Mouse (Mus musculus): Measurements from ENCODE around the gene Chrnb1. TPM values are rescaled to one million over a fixed set of nuclear protein-coding genes. Genes with fewer than 3 reads are reported as not detected.

The Chrnb1 gene
- polyA plus RNA-seq, 1 experiment from 2014 or later, result 1.5 TPM

DNA sequence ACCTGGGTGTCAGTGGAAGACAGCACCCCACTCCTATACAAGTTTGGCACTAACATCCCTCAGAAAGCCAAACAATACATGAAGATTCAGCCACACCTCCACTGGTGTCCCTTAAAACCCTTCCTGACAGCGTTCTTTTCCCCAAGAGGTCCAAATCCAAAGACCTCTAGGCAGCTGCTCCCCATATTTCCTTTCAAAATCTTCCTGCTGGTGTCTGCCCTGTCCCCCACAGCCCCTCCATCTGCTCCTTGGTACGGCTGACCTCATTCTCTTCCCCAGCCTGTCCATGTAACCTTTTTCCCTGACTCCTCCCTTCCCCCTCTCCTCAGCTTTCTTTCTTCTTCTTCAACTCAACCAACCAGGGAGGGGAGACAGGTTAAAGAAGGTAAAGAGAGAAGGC lies 27.7 kb upstream of the Chrnb1 start:
- WGBS, result 76% methylated on average over 2 of the region's 2 CpGs
- H3K36me3 ChIP-seq (ENCODE audit: poor library complexity, severe bottlenecking), result peaks cover 50% of the 10 kb centered on the region

DNA sequence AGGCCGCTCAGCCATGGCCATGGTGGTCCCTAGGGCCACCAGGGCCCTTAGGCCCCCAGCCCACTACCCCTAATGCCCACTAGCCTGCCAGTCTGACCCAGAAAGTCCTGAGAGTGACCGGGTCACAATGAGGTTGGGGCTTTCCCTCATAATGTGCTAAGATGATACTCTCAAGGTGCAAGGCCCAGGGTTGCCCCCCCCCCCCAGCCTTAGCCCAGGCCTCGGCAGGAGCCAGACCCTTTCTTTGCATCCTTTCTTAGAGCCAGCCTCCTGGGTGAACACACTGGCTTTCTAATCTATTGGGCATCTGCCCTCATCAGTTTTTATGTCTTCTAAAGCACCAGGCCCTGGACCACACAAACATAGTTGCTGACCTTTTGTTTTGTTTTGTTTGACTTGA lies 26.3 kb upstream of the Chrnb1 start, which contains the start of gene Spem1:
Spem1 (minus strand) TSS at position 101 of the 400 bp plus-strand sequence.
- H3K27me3 ChIP-seq, result no peaks in the 10 kb centered on the region
- H3K4me2 ChIP-seq, result no peak within 1 kb of the TSS
- no peaks in the 10 kb centered on the region for H3K4me1 ChIP-seq
- H3K4me3 ChIP-seq, result no peak within 1 kb of the TSS
- no peak within 1 kb of the TSS for H3K27ac ChIP-seq
- peaks cover 36% of the 10 kb centered on the region for H3K36me3 ChIP-seq (ENCODE audit: poor library complexity, severe bottlenecking)
- peaks cover 6% of the 10 kb centered on the region for H3K9me3 ChIP-seq (replicated peaks)
- H3K9ac ChIP-seq, result no peak within 1 kb of the TSS
- WGBS, result 87% methylated on average over 3 of the region's 3 CpGs
- ATAC-seq, result no peak

More for the DNA sequence above, 27.7 kb upstream of the Chrnb1 start:
- Histone ChIP-seq H3K4me2 (no peak overlapping the region), H3K27ac (no peak overlapping the region), H3K9me3 (replicated peaks) (no peaks in the 10 kb centered on the region), H3K9ac (no peak overlapping the region), H3K4me1 (no peaks in the 10 kb centered on the region), H3K27me3 (no peaks in the 10 kb centered on the region), H3K4me3 (no peak overlapping the region)
- no peak for ATAC-seq

DNA sequence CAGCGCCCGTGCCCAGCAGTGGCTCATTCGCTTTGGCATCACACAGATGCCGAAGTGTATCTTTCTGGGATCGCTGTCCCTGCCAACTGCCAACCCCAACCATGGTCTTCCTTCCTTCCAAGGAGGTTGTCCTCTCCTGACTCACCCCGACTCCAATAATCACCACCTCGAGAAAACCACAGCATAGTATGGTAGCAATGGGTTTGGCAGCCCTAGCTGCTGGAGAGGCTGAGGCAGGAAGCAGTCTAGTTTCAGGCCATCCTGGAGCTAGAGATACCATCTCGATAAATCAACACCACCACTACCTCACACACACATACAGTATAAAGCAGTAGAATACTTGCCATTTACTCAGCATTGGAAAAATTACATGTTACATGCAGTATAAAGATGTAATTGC lies 23.1 kb upstream of the Chrnb1 start:
- no peak overlapping the region for H3K4me2 ChIP-seq
- H3K27ac ChIP-seq, result no peak overlapping the region
- no peak overlapping the region for H3K4me3 ChIP-seq
- WGBS, result 93% methylated on average over 8 of the region's 8 CpGs
- no peak for ATAC-seq
- H3K9ac ChIP-seq, result no peak overlapping the region
- H3K36me3 ChIP-seq (ENCODE audit: poor library complexity, severe bottlenecking), result peaks cover 4% of the 10 kb centered on the region
- H3K9me3 ChIP-seq (replicated peaks), result peaks cover 12% of the 10 kb centered on the region
- no peaks in the 10 kb centered on the region for H3K4me1 ChIP-seq
- no peaks in the 10 kb centered on the region for H3K27me3 ChIP-seq

DNA sequence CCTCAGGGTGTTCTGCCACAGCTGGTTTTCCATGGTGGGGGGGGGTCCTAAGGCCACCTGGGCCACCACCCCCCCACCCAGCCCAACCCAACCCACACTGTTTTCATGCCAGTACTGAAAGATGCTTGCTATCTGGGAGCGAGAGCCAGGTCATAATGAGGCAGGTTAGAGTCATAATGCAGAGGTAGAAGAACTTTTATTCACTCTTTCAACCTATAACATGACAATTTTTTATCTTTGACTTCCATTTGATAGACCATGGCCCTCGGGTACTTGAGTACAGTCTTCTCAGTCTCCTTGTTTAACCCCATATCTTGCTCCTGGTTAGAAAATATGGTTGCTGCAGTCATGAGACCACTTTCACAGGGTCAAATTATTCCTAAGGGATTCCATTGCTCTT lies 22.6 kb upstream of the Chrnb1 start, which contains the start of gene Spem2:
Spem2 (minus strand) TSS at position 101 of the 400 bp plus-strand sequence.
- Histone ChIP-seq H3K4me2 (no peak within 1 kb of the TSS), H3K27ac (no peak within 1 kb of the TSS), H3K9me3 (replicated peaks) (peaks cover 12% of the 10 kb centered on the region), H3K4me1 (no peaks in the 10 kb centered on the region), H3K27me3 (no peaks in the 10 kb centered on the region), H3K36me3 (ENCODE audit: poor library complexity, severe bottlenecking) (no peaks in the 10 kb centered on the region), H3K9ac (no peak within 1 kb of the TSS), H3K4me3 (no peak within 1 kb of the TSS)
- ATAC-seq, result no peak
- WGBS, result 77% methylated on average over 2 of the region's 2 CpGs

DNA sequence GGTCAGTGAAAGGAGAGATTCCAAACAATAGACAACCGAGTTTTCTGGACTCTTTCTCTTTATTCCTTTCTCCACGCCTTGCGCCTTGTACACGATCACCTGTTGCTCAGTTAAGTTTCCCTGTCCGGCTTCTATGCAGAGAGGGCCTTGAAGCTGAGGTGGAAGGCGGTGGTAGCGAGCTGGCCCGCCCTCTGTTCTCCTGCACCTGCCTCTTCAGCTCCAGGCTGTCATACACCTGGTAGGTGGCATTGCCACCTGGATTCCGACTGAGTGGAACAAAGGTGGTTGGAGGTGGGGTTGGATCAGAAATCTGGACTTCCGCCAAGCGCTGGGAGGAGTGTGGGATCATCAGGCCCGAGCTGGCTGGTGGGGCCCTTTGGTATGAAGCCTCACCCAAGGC lies 20.8 kb upstream of the Chrnb1 start:
- no peaks in the 10 kb centered on the region for H3K27me3 ChIP-seq
- no peaks in the 10 kb centered on the region for H3K36me3 ChIP-seq (ENCODE audit: poor library complexity, severe bottlenecking)
- H3K4me1 ChIP-seq, result no peaks in the 10 kb centered on the region
- peaks cover 12% of the 10 kb centered on the region for H3K9me3 ChIP-seq (replicated peaks)
- no peak for ATAC-seq
- H3K4me2 ChIP-seq, result no peak overlapping the region
- 89% methylated on average over 12 of the region's 12 CpGs for WGBS
- no peak overlapping the region for H3K9ac ChIP-seq
- no peak overlapping the region for H3K4me3 ChIP-seq
- H3K27ac ChIP-seq, result no peak overlapping the region

DNA sequence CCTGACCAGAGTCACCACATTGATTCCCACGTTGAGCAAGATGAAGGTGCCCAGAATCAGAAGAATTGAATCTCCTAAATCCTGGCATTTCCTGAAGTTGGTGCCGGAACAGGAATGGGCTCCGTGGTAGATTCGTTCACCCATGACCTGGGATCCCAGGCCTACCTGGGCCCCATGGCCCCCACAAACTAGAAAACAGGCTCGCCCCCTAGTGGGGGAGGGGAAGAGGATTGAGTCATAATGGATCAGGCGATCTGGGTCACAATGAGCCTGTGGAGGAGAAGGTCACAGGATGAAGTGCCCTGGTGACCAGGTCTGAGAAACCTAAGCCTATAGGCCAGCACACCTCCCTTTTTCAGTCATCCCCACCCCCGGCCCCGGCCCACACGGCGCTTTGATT lies 19.4 kb upstream of the Chrnb1 start, which contains the start of gene Gm39566:
Gm39566 (minus strand) TSS at position 144 of the 400 bp plus-strand sequence.
- 0 out of 2 replicates have a peak, but pooled peaks cover 3% of the 10 kb centered on the region for H3K27me3 ChIP-seq
- H3K36me3 ChIP-seq (ENCODE audit: poor library complexity, severe bottlenecking), result no peaks in the 10 kb centered on the region
- H3K27ac ChIP-seq, result no peak within 1 kb of the TSS
- H3K4me2 ChIP-seq, result no peak within 1 kb of the TSS
- no peak within 1 kb of the TSS for H3K9ac ChIP-seq
- H3K4me3 ChIP-seq, result no peak within 1 kb of the TSS
- WGBS, result 63% methylated on average over 10 of the region's 10 CpGs
- H3K4me1 ChIP-seq, result no peaks in the 10 kb centered on the region
- peaks cover 12% of the 10 kb centered on the region for H3K9me3 ChIP-seq (replicated peaks)
- no peak for ATAC-seq

DNA sequence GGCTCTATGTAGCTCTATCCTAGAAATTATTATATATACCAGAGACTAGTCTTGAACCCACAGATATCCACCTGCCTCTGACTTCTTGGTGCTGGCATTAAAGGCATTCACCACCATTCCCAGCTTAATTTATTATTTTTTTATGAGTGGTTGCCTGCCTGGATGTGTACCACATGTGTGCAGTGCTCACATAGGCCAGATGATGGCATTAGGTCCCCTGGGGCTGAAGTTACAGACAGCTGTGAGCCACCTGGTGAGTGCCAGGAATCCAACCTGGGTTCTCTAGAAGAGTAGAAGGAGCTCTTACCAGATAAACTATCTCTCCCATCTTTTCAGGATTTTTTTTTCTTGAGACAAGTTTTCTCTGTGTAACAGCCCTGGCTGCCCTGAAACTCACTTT lies 14.5 kb upstream of the Chrnb1 start:
- no peak for ATAC-seq
- H3K9ac ChIP-seq, result no peak overlapping the region
- peaks cover 21% of the 10 kb centered on the region for H3K27me3 ChIP-seq
- no peak overlapping the region for H3K27ac ChIP-seq
- H3K9me3 ChIP-seq (replicated peaks), result 0 out of 2 replicates have a peak, but pooled peaks cover 5% of the 10 kb centered on the region
- no peak overlapping the region for H3K4me3 ChIP-seq
- no peaks in the 10 kb centered on the region for H3K4me1 ChIP-seq
- H3K36me3 ChIP-seq (ENCODE audit: poor library complexity, severe bottlenecking), result no peaks in the 10 kb centered on the region
- no peak overlapping the region for H3K4me2 ChIP-seq

DNA sequence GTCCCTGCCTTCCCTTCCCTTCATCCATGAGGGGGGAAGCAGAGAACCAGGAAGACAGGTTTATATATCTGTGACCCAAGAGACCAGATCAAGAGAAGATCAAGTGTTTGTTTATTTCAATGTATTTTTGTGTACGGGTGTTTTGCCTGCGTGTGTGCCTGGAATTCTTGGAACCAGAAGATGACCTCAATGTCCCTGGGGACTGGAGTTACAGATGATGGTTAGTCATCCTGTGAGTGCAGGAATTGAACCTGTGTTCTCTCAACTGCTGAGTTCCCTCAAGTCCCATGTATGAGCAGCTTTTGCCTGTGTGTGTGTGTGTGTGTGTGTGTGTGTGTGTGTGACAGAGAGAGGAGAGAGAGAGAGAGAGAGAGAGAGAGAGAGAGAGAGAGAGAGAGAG lies 11.9 kb upstream of the Chrnb1 start:
- no peak overlapping the region for H3K27ac ChIP-seq
- H3K4me2 ChIP-seq, result no peak overlapping the region
- H3K9ac ChIP-seq, result no peak overlapping the region
- H3K27me3 ChIP-seq, result peaks cover 41% of the 10 kb centered on the region
- 87% methylated on average over 2 of the region's 2 CpGs for WGBS
- H3K4me3 ChIP-seq, result no peak overlapping the region
- peaks cover 25% of the 10 kb centered on the region for H3K4me1 ChIP-seq
- ATAC-seq, result no peak
- 0 out of 2 replicates have a peak, but pooled peaks cover 5% of the 10 kb centered on the region for H3K9me3 ChIP-seq (replicated peaks)
- H3K36me3 ChIP-seq (ENCODE audit: poor library complexity, severe bottlenecking), result no peaks in the 10 kb centered on the region

DNA sequence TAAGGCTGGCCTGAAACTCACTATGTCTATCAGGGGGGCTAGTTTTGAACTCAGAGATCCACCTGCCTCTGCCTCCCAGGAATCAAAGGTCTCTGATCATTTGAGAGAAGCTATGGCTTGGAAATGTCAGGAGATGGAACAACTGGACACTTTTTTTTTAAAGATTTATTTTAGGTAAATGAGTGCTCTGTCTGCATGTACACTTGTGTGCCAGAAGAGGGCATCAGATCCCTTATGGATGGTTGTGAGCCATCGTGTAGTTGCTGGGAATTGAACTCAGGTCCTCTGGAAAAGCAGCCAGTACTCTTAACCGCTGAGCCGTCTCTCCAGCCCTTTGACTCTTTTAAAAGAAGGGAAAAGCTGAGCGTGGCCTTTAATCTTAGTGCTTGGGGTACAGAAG lies 10.6 kb upstream of the Chrnb1 start:
- no peak for ATAC-seq

DNA sequence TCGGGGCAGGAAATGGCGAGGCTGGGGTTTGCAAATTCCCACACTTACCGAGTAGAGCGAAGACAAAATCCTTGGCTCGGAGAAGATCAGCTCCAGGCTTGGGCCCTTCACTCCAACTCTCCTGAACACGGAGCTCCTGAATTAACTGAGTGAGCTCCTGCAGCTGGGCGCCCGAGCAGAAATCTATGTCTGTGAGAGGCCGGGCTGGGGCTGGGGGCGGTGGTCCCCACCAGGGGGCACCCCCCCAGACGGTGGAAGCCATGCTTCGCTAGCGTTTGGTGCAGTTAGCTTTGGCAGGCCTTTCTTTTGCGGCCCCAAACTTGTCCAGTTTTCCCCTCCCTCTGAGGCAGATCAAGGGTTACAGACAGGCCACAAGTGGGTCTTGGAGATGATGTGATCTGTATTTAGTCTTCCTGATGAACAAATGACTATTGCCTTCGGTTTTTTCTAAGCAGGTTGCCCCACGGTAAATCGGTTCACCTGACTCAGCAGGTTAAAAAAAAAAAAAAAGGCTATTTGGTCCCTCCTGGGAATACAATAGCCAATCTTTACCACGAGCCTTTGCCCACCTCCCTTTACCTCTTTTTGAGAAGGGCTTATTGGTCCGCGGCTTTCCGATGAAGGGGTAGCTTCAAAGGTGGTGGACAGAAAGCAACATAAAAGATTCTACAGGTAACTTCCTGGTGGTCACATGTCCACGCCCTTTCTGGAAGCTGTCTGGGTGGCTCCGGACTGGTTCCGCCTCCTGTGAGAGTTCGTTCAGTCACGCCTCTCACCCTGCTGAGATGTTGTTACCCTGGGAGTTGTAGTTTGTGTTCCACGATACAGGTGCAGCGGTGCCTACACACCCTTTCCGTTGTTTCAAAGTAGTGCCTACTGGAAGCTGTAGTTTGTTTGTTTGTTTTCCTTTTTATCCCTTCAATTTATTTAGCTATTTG lies 9.5 kb upstream of the Chrnb1 start, which contains the start of gene Tmem102:
Tmem102 (minus strand) TSS at position 653 of the 938 bp plus-strand sequence.
- WGBS, result 5% methylated on average over 29 of the region's 29 CpGs
- H3K9ac ChIP-seq, result no peak within 1 kb of the TSS
- peaks cover 45% of the 10 kb centered on the region for H3K4me1 ChIP-seq
- peak within 1 kb of the TSS; percentile 97 for H3K4me2 ChIP-seq
- no peak for ATAC-seq
- H3K36me3 ChIP-seq (ENCODE audit: poor library complexity, severe bottlenecking), result no peaks in the 10 kb centered on the region
- no peak within 1 kb of the TSS for H3K27ac ChIP-seq
- H3K27me3 ChIP-seq, result peaks cover 50% of the 10 kb centered on the region
- peak within 1 kb of the TSS; percentile 54 for H3K4me3 ChIP-seq
- 0 out of 2 replicates have a peak, but pooled peaks cover 5% of the 10 kb centered on the region for H3K9me3 ChIP-seq (replicated peaks)

More for the DNA sequence above, 10.6 kb upstream of the Chrnb1 start:
- Histone ChIP-seq H3K27me3 (peaks cover 53% of the 10 kb centered on the region), H3K4me2 (no peak overlapping the region), H3K36me3 (ENCODE audit: poor library complexity, severe bottlenecking) (no peaks in the 10 kb centered on the region), H3K9me3 (replicated peaks) (0 out of 2 replicates have a peak, but pooled peaks cover 5% of the 10 kb centered on the region), H3K9ac (no peak overlapping the region), H3K4me3 (no peak overlapping the region), H3K27ac (no peak overlapping the region), H3K4me1 (peaks cover 37% of the 10 kb centered on the region)
- 89% methylated on average over 4 of the region's 4 CpGs for WGBS

DNA sequence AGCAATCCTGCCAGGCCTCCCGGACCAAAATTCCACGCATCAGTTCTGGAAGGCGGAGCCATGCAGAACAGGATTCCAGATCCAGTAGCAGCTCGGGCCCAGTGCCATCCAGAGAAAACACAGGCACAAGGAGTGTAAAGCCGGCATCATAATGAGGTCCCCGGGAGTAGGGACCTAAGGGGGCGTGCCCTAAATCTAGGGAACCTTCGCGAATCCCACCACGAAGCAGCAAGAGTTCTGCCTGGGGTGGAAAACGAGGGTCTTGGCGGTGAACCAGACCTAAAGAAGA lies 8.9 kb upstream of the Chrnb1 start:
- peaks cover 51% of the 10 kb centered on the region for H3K4me1 ChIP-seq

More for the DNA sequence above, 8.9 kb upstream of the Chrnb1 start:
- WGBS, result 8% methylated on average over 12 of the region's 12 CpGs
- no peak for ATAC-seq
- peak overlapping the region; percentile 54 for H3K4me3 ChIP-seq
- H3K36me3 ChIP-seq (ENCODE audit: poor library complexity, severe bottlenecking), result no peaks in the 10 kb centered on the region
- 0 out of 2 replicates have a peak, but pooled peaks cover 5% of the 10 kb centered on the region for H3K9me3 ChIP-seq (replicated peaks)
- H3K27me3 ChIP-seq, result peaks cover 50% of the 10 kb centered on the region
- H3K9ac ChIP-seq, result no peak overlapping the region
- H3K27ac ChIP-seq, result no peak overlapping the region
- peak overlapping the region; percentile 97 for H3K4me2 ChIP-seq
